Mouse (Mus musculus) heart, embryonic 15.5 days (tissue): Measurements from ENCODE around the gene Ripply3. TPM values are rescaled to one million over a fixed set of nuclear protein-coding genes. Genes with fewer than 3 reads are reported as not detected.

ENCODE experiments used
- ATAC-seq: fragments of 200-750 bp; cut with Nextera tagmentation; replicated peaks from 2 replicates; pipeline ENCODE4 v1.8.0; 2017; ENCODE audit warnings: low read depth, moderate TSS enrichment; ENCODE audit not compliant: insufficient number of reproducible peaks, insufficient read depth, low FRiP score
- H3K27ac ChIP-seq: fragments of 300-500 bp; sonication (generic); 2 replicates; pipeline ENCODE4 v1.5.1; 2015; ENCODE audit warnings: mild to moderate bottlenecking, inconsistent platforms
- H3K27me3 ChIP-seq: fragments of 300-500 bp; sonication (generic); 2 replicates; pipeline ENCODE4 v1.6.1; 2015; ENCODE audit warnings: inconsistent platforms
- H3K36me3 ChIP-seq: fragments of 300-500 bp; sonication (generic); 2 replicates; pipeline ENCODE4 v1.6.1; 2015; ENCODE audit warnings: mild to moderate bottlenecking, inconsistent platforms
- H3K4me1 ChIP-seq: fragments of 300-500 bp; sonication (generic); replicated peaks from 2 replicates; pipeline ENCODE4 v1.6.1; 2015; ENCODE audit warnings: inconsistent platforms
- H3K4me2 ChIP-seq: fragments of 300-500 bp; sonication (generic); 2 replicates; pipeline ENCODE4 v1.6.1; 2015; ENCODE audit warnings: inconsistent platforms, mild to moderate bottlenecking, moderate library complexity
- H3K4me3 ChIP-seq: fragments of 300-500 bp; sonication (generic); 2 replicates; pipeline ENCODE4 v1.5.1; 2015; ENCODE audit warnings: mild to moderate bottlenecking, inconsistent platforms
- H3K9ac ChIP-seq: fragments of 300-500 bp; sonication (generic); 2 replicates; pipeline ENCODE4 v1.6.1; 2015; ENCODE audit warnings: mild to moderate bottlenecking, inconsistent platforms
- H3K9me3 ChIP-seq: fragments of 300-500 bp; sonication (generic); replicated peaks from 2 replicates; pipeline ENCODE4 v1.6.1; 2016; ENCODE audit warnings: inconsistent platforms
- WGBS: fragments of 180-500 bp; shearing (Covaris S2); methylation state at CpG from one replicate; pipeline ENCODE4 v1.1.7; 2015; ENCODE audit warnings: mixed read lengths; 5-methylcytosine and 5-hydroxymethylcytosine counted together
- polyA plus RNA-seq: library from polyadenylated mRNA; unstranded; fragments of >200 nt; fragmentation: Nextera tagmentation; extraction: Ambion mirVana; gene quantifications from 2 replicates; pipeline ENCODE4 v1.2.1, GENCODE M21; 2015

Ripply3 gene
- polyA plus RNA-seq, 1 experiment from 2014 or later = 4.5 TPM

- peak overlapping the region; percentile 57 for H3K9ac ChIP-seq
- H3K4me1 ChIP-seq = peaks cover 19% of the 10 kb centered on the region
- peak overlapping the region; percentile 95 for H3K27ac ChIP-seq
- ATAC-seq = peak; percentile 74
- H3K4me3 ChIP-seq = peak overlapping the region; percentile 46
- no peaks in the 10 kb centered on the region for H3K9me3 ChIP-seq
- WGBS = 5% methylated on average over 30 of the region's 30 CpGs
- peak overlapping the region; percentile 71 for H3K4me2 ChIP-seq
- no peaks in the 10 kb centered on the region for H3K27me3 ChIP-seq
- no peaks in the 10 kb centered on the region for H3K36me3 ChIP-seq
Observed at GRCm38 (mm10) chr16:94302274-94303202, 25.7 kb upstream of the Ripply3 start.

- peak overlapping the region; percentile 95 for H3K27ac ChIP-seq
Observed at GRCm38 (mm10) chr16:94303203-94303535, 25.1 kb upstream of the Ripply3 start.

GRCm38 (mm10) chr16:94307526-94307925 lies 20.7 kb upstream of the Ripply3 start:
- Histone ChIP-seq H3K9ac (no peak overlapping the region), H3K36me3 (no peaks in the 10 kb centered on the region), H3K9me3 (no peaks in the 10 kb centered on the region), H3K4me2 (no peak overlapping the region), H3K27ac (no peak overlapping the region), H3K4me1 (peaks cover 12% of the 10 kb centered on the region), H3K27me3 (no peaks in the 10 kb centered on the region), H3K4me3 (no peak overlapping the region)
- WGBS = 69% methylated on average over 6 of the region's 6 CpGs
- ATAC-seq = no peak

More at GRCm38 (mm10) chr16:94303203-94303535, 25.1 kb upstream of the Ripply3 start:
- H3K9ac ChIP-seq = peak overlapping the region; percentile 57
- peaks cover 19% of the 10 kb centered on the region for H3K4me1 ChIP-seq
- peak overlapping the region; percentile 71 for H3K4me2 ChIP-seq
- no peaks in the 10 kb centered on the region for H3K27me3 ChIP-seq
- WGBS = 33% methylated on average over 6 of the region's 6 CpGs
- H3K4me3 ChIP-seq = peak overlapping the region; percentile 46
- ATAC-seq = peak; percentile 7; the same call in 1 of the 2 replicates
- no peaks in the 10 kb centered on the region for H3K36me3 ChIP-seq
- no peaks in the 10 kb centered on the region for H3K9me3 ChIP-seq

- Histone ChIP-seq H3K9ac (no peak overlapping the region), H3K27ac (no peak overlapping the region), H3K27me3 (no peaks in the 10 kb centered on the region), H3K4me3 (no peak overlapping the region), H3K9me3 (no peaks in the 10 kb centered on the region), H3K4me2 (no peak overlapping the region), H3K4me1 (peaks cover 9% of the 10 kb centered on the region), H3K36me3 (no peaks in the 10 kb centered on the region)
- 55% methylated on average over 6 of the region's 6 CpGs for WGBS
- ATAC-seq = no peak
Observed at GRCm38 (mm10) chr16:94307942-94308341, 20.3 kb upstream of the Ripply3 start.

- H3K4me1 ChIP-seq = peaks cover 8% of the 10 kb centered on the region
- WGBS = 83% methylated on average over 4 of the region's 4 CpGs
- H3K4me3 ChIP-seq = no peak overlapping the region
- no peaks in the 10 kb centered on the region for H3K9me3 ChIP-seq
- no peak overlapping the region for H3K9ac ChIP-seq
- H3K4me2 ChIP-seq = no peak overlapping the region
- no peaks in the 10 kb centered on the region for H3K36me3 ChIP-seq
- no peak for ATAC-seq
- H3K27ac ChIP-seq = no peak overlapping the region
- H3K27me3 ChIP-seq = no peaks in the 10 kb centered on the region
Observed at GRCm38 (mm10) chr16:94309025-94309424, 19.2 kb upstream of the Ripply3 start.

- no peak for ATAC-seq
- Histone ChIP-seq H3K36me3 (no peaks in the 10 kb centered on the region), H3K9ac (no peak overlapping the region), H3K4me2 (no peak overlapping the region), H3K4me1 (peaks cover 8% of the 10 kb centered on the region), H3K9me3 (no peaks in the 10 kb centered on the region), H3K4me3 (no peak overlapping the region), H3K27me3 (no peaks in the 10 kb centered on the region), H3K27ac (no peak overlapping the region)
- WGBS = 42% methylated on average over 1 of the region's 1 CpGs
Observed at GRCm38 (mm10) chr16:94311416-94311815, 16.8 kb upstream of the Ripply3 start.

GRCm38 (mm10) chr16:94311931-94312330 lies 16.3 kb upstream of the Ripply3 start:
- 0 out of 2 replicates have a peak overlapping the region, but pooled peaks have one; percentile 89 for H3K4me3 ChIP-seq
- peak overlapping the region; percentile 92 for H3K4me2 ChIP-seq
- H3K4me1 ChIP-seq = peaks cover 8% of the 10 kb centered on the region
- no peak for ATAC-seq
- 72% methylated on average over 4 of the region's 4 CpGs for WGBS
- H3K9ac ChIP-seq = no peak overlapping the region; the same call in 1 of the 2 replicates
- H3K9me3 ChIP-seq = no peaks in the 10 kb centered on the region
- no peaks in the 10 kb centered on the region for H3K36me3 ChIP-seq
- peak overlapping the region; percentile 100; the same call in 1 of the 2 replicates for H3K27ac ChIP-seq
- H3K27me3 ChIP-seq = no peaks in the 10 kb centered on the region

- peak overlapping the region; percentile 93 for H3K9ac ChIP-seq
- H3K9me3 ChIP-seq = no peaks in the 10 kb centered on the region
- H3K4me3 ChIP-seq = peak overlapping the region; percentile 89
- peak overlapping the region; percentile 100 for H3K27ac ChIP-seq
- no peaks in the 10 kb centered on the region for H3K27me3 ChIP-seq
- H3K4me1 ChIP-seq = peaks cover 8% of the 10 kb centered on the region
- peak overlapping the region; percentile 92 for H3K4me2 ChIP-seq
- peak; percentile 89 for ATAC-seq
- H3K36me3 ChIP-seq = no peaks in the 10 kb centered on the region
- under 1% methylated on average over 20 of the region's 20 CpGs for WGBS
Observed at GRCm38 (mm10) chr16:94312663-94313228, 15.5 kb upstream of the Ripply3 start.

GRCm38 (mm10) chr16:94313229-94314030 lies 14.8 kb upstream of the Ripply3 start, which contains the start of gene Hlcs:
Gene Hlcs (minus strand): TSS chr16:94313571.
- Histone ChIP-seq H3K4me3 (peak within 1 kb of the TSS; percentile 89), H3K4me1 (peaks cover 8% of the 10 kb centered on the region), H3K27me3 (no peaks in the 10 kb centered on the region), H3K9ac (peak within 1 kb of the TSS; percentile 93), H3K27ac (peak within 1 kb of the TSS; percentile 100), H3K4me2 (peak within 1 kb of the TSS; percentile 92), H3K9me3 (no peaks in the 10 kb centered on the region), H3K36me3 (no peaks in the 10 kb centered on the region)
- WGBS = under 1% methylated on average over 64 of the region's 64 CpGs
- ATAC-seq = peak; percentile 93

- no peaks in the 10 kb centered on the region for H3K27me3 ChIP-seq
- WGBS = 90% methylated on average over 5 of the region's 5 CpGs
- no peaks in the 10 kb centered on the region for H3K9me3 ChIP-seq
- H3K36me3 ChIP-seq = no peaks in the 10 kb centered on the region
- no peak overlapping the region for H3K9ac ChIP-seq
- ATAC-seq = no peak
- H3K27ac ChIP-seq = no peak overlapping the region
- H3K4me2 ChIP-seq = no peak overlapping the region
- H3K4me1 ChIP-seq = peaks cover 8% of the 10 kb centered on the region
- no peak overlapping the region for H3K4me3 ChIP-seq
Observed at GRCm38 (mm10) chr16:94314626-94315025, 13.6 kb upstream of the Ripply3 start.

GRCm38 (mm10) chr16:94315215-94315614 lies 13.0 kb upstream of the Ripply3 start:
- Histone ChIP-seq H3K4me2 (no peak overlapping the region), H3K4me3 (no peak overlapping the region), H3K4me1 (peaks cover 8% of the 10 kb centered on the region), H3K27me3 (no peaks in the 10 kb centered on the region), H3K27ac (no peak overlapping the region), H3K9ac (no peak overlapping the region), H3K36me3 (no peaks in the 10 kb centered on the region), H3K9me3 (no peaks in the 10 kb centered on the region)
- WGBS = 52% methylated on average over 1 of the region's 1 CpGs
- no peak for ATAC-seq
